Comparison of ENCODE assay signal across 1 mouse cellular context in the genomic region with DNA sequence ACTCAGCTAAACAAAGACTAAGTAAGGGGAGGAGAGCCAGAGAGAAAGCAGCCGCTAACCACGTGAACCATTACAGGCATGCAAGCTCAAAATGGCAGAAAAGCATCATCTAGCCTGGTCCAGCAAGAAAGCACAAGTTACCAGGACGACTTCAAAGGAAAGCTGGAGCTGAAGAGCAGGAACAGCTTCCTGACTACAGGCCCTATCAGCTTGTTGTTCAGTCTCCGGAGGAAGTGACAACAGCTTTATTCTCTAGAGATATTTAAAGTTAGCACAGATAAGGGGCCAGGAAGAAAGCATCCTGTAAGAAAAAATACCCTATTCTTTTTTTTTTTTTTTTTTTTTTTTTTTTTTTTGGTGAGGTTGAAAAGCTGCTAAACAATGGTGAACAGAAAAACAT.
TF ChIP-seq lines count a peak whose summit lies in the region.

No protein-coding gene starts in this region.

TF ChIP-seq in CH12.LX, 34 proteins besides CTCF, POLR2A, EP300 and RAD21 (continued from another document):
- TF ChIP-seq TBP (conservative IDR thresholded peaks at IDR 0.05; ENCODE audit: low read depth, low read length), result no peak
